Mouse (Mus musculus) limb, embryonic 14.5 days (tissue): Measurements from ENCODE around the gene Ubap2l. TPM values are rescaled to one million over a fixed set of nuclear protein-coding genes. Genes with fewer than 3 reads are reported as not detected.
A peak's percentile ranks its signal among the peaks of the same experiment; 100 is the strongest.

Experiments
- ATAC-seq: fragments of 200-750 bp; cut with Nextera tagmentation; 2 replicates; pipeline ENCODE4 v1.8.0; 2017; ENCODE audit warnings: low read depth, moderate number of reproducible peaks, moderate TSS enrichment; ENCODE audit not compliant: low FRiP score
- DNase-seq: peaks from one replicate; pipeline ENCODE4 v3.0.0-alpha.2; 2015; ENCODE audit warnings: low spot score
- H3K27ac ChIP-seq: fragments of 300-500 bp; sonication (generic); replicated peaks from 2 replicates; pipeline ENCODE4 v1.5.1; 2014; ENCODE audit warnings: low read depth, mild to moderate bottlenecking, low read length, moderate library complexity, mixed read lengths
- H3K27me3 ChIP-seq: fragments of 300-500 bp; sonication (generic); 2 replicates; pipeline ENCODE4 v1.6.1; 2014; ENCODE audit warnings: low read length, mixed read lengths; ENCODE audit not compliant: control insufficient read depth, insufficient read depth
- H3K36me3 ChIP-seq: fragments of 300-500 bp; sonication (generic); 2 replicates; pipeline ENCODE4 v1.6.1; 2014; ENCODE audit warnings: mild to moderate bottlenecking, low read length, moderate library complexity, mixed read lengths; ENCODE audit not compliant: control insufficient read depth, insufficient read depth
- H3K4me1 ChIP-seq: fragments of 300-500 bp; sonication (generic); 2 replicates; pipeline ENCODE4 v1.6.1; 2014; ENCODE audit warnings: antibody characterized with exemption, low read length, mixed read lengths; ENCODE audit not compliant: control insufficient read depth, insufficient read depth
- H3K4me2 ChIP-seq: fragments of 300-500 bp; sonication (generic); replicated peaks from 2 replicates; pipeline ENCODE4 v1.6.1; 2014; ENCODE audit warnings: low read depth, mild to moderate bottlenecking, low read length, moderate library complexity; ENCODE audit not compliant: severe bottlenecking
- H3K4me3 ChIP-seq: fragments of 300-500 bp; sonication (generic); replicated peaks from 2 replicates; pipeline ENCODE4 v1.5.1; 2014; ENCODE audit warnings: low read length
- H3K9ac ChIP-seq: fragments of 300-500 bp; sonication (generic); 2 replicates; pipeline ENCODE4 v1.6.1; 2014; ENCODE audit warnings: mild to moderate bottlenecking, low read depth, low read length, moderate library complexity; ENCODE audit not compliant: severe bottlenecking
- H3K9me3 ChIP-seq: fragments of 300-500 bp; sonication (generic); 2 replicates; pipeline ENCODE4 v1.6.1; 2016; ENCODE audit warnings: low read length; ENCODE audit not compliant: control insufficient read depth
- POLR2A ChIP-seq: fragments of 200-500 bp; IDR thresholded peaks from 2 replicates; pipeline ENCODE4 v1.8.0; 2012; ENCODE audit warnings: inconsistent platforms, mild to moderate bottlenecking, moderate library complexity, borderline replicate concordance; ENCODE audit not compliant: insufficient read depth, insufficient read length; ENCODE audit errors: extremely low read depth
- WGBS: fragments of 180-500 bp; shearing (Covaris S2); extraction: QIAGEN DNeasy Blood & Tissue Kit; methylation state at CpG from one replicate; pipeline ENCODE4 v1.1.7; 2014; 5-methylcytosine and 5-hydroxymethylcytosine counted together
- polyA plus RNA-seq, 2 experiments: library from polyadenylated mRNA; depleted of rRNA in 1 of 2; stranded (reverse) in 1 of 2; unstranded in 1 of 2; fragments of >200 nt; fragmentation: Nextera tagmentation in 1 of 2; extraction: Ambion mirVana in 1 of 2; gene quantifications; 2 replicates each; pipeline versions ENCODE4 v1.2.1 to v1.2.3; 2012 to 2014

Gene Ubap2l
- polyA plus RNA-seq, 2 experiments: 205 to 214 TPM

- Histone ChIP-seq H3K27ac (peak overlapping the region; percentile 90), H3K4me1 (peaks cover 25% of the 10 kb centered on the region), H3K9ac (peak overlapping the region; percentile 94), H3K4me3 (peak overlapping the region; percentile 86), H3K9me3 (no peaks in the 10 kb centered on the region), H3K4me2 (peak overlapping the region; percentile 98), H3K36me3 (peaks cover 3% of the 10 kb centered on the region), H3K27me3 (no peaks in the 10 kb centered on the region)
- peak; percentile 90 for DNase-seq
- ATAC-seq: no peak; the same call in 1 of the 2 replicates
- 32% methylated on average over 22 of the region's 22 CpGs for WGBS
- no peak for TF ChIP-seq POLR2A
Measured at GRCm38 (mm10) chr3:89963926-89964739, 88.3 kb downstream of the Ubap2l start.

GRCm38 (mm10) chr3:89963221-89963763 is 89.1 kb downstream of the Ubap2l start, which contains the start of gene Atp8b2:
TSS of gene Atp8b2 (minus strand) at chr3:89963508.
- H3K36me3 ChIP-seq: peaks cover 11% of the 10 kb centered on the region
- H3K4me3 ChIP-seq: peak within 1 kb of the TSS; percentile 86
- peak within 1 kb of the TSS; percentile 98 for H3K4me2 ChIP-seq
- peak; percentile 73; the same call in 1 of the 2 replicates for TF ChIP-seq POLR2A
- DNase-seq: peak; percentile 86
- peak within 1 kb of the TSS; percentile 90 for H3K27ac ChIP-seq
- H3K9me3 ChIP-seq: no peaks in the 10 kb centered on the region
- WGBS: under 1% methylated on average over 16 of the region's 35 CpGs
- H3K27me3 ChIP-seq: no peaks in the 10 kb centered on the region
- peak; percentile 77 for ATAC-seq
- H3K9ac ChIP-seq: peak within 1 kb of the TSS; percentile 94
- peaks cover 25% of the 10 kb centered on the region for H3K4me1 ChIP-seq

- peak overlapping the region; percentile 90 for H3K27ac ChIP-seq
- no peak for TF ChIP-seq POLR2A
- peak overlapping the region; percentile 86 for H3K4me3 ChIP-seq
- no peaks in the 10 kb centered on the region for H3K27me3 ChIP-seq
- H3K36me3 ChIP-seq: peaks cover 16% of the 10 kb centered on the region
- DNase-seq: peak; percentile 20
- H3K9me3 ChIP-seq: no peaks in the 10 kb centered on the region
- 0% methylated on average over 29 of the region's 30 CpGs for WGBS
- H3K4me1 ChIP-seq: peaks cover 25% of the 10 kb centered on the region
- H3K4me2 ChIP-seq: peak overlapping the region; percentile 98
- H3K9ac ChIP-seq: peak overlapping the region; percentile 94
- ATAC-seq: peak; percentile 12; the same call in 1 of the 2 replicates
Measured at GRCm38 (mm10) chr3:89962751-89963220, 89.6 kb downstream of the Ubap2l start.

GRCm38 (mm10) chr3:89962059-89962750 is 90.2 kb downstream of the Ubap2l start:
- Histone ChIP-seq H3K27me3 (no peaks in the 10 kb centered on the region), H3K36me3 (peaks cover 22% of the 10 kb centered on the region), H3K4me1 (peaks cover 25% of the 10 kb centered on the region), H3K27ac (peak overlapping the region; percentile 90), H3K4me2 (peak overlapping the region; percentile 98), H3K9ac (peak overlapping the region; percentile 94), H3K4me3 (peak overlapping the region; percentile 86), H3K9me3 (no peaks in the 10 kb centered on the region)
- ATAC-seq (no peak), DNase-seq (peak; percentile 9)
- TF ChIP-seq POLR2A: no peak
- WGBS: 2% methylated on average over 14 of the region's 14 CpGs

- WGBS: 50% methylated on average over 4 of the region's 4 CpGs
- H3K4me3 ChIP-seq: peak overlapping the region; percentile 86
- ATAC-seq (no peak), DNase-seq (peak; percentile 5)
- no peak for TF ChIP-seq POLR2A
- H3K4me2 ChIP-seq: peak overlapping the region; percentile 98
- H3K27me3 ChIP-seq: no peaks in the 10 kb centered on the region
- peak overlapping the region; percentile 94; the same call in 1 of the 2 replicates for H3K9ac ChIP-seq
- no peaks in the 10 kb centered on the region for H3K9me3 ChIP-seq
- H3K27ac ChIP-seq: no peak overlapping the region
- peaks cover 25% of the 10 kb centered on the region for H3K4me1 ChIP-seq
- H3K36me3 ChIP-seq: peaks cover 30% of the 10 kb centered on the region
Measured at GRCm38 (mm10) chr3:89961436-89961835, 91.0 kb downstream of the Ubap2l start.
